Mouse (Mus musculus): ENCODE data around the gene Med16. TPM values are rescaled to one million over a fixed set of nuclear protein-coding genes. Genes with fewer than 3 reads are reported as not detected.
A peak's percentile ranks its signal among the peaks of the same experiment; 100 is the strongest.

Gene Med16
- polyA plus RNA-seq, 1 experiment from 2014 or later = 62.6 TPM

- H3K27me3 ChIP-seq (replicated peaks) = no peaks in the 10 kb centered on the region
- peak overlapping the region; percentile 96 for H3K4me3 ChIP-seq
- ATAC-seq (ENCODE audit: low FRiP score, low read depth) = peak; percentile 38
- peak overlapping the region; percentile 100 for H3K4me2 ChIP-seq (replicated peaks)
- H3K27ac ChIP-seq = peak overlapping the region; percentile 99
- H3K9me3 ChIP-seq = no peaks in the 10 kb centered on the region
- H3K9ac ChIP-seq = peak overlapping the region; percentile 79
- H3K36me3 ChIP-seq = peaks cover 19% of the 10 kb centered on the region
- H3K4me1 ChIP-seq = peaks cover 53% of the 10 kb centered on the region
- under 1% methylated on average over 15 of the region's 15 CpGs for WGBS
These were observed 55.3 kb downstream of the Med16 start for GRCm38 (mm10) chr10:79853392-79853791.

- Histone ChIP-seq H3K27me3 (replicated peaks) (no peaks in the 10 kb centered on the region), H3K4me3 (peak overlapping the region; percentile 96), H3K9ac (peak overlapping the region; percentile 79), H3K9me3 (no peaks in the 10 kb centered on the region), H3K4me2 (replicated peaks) (peak overlapping the region; percentile 100), H3K36me3 (peaks cover 16% of the 10 kb centered on the region), H3K27ac (peak overlapping the region; percentile 99), H3K4me1 (peaks cover 47% of the 10 kb centered on the region)
- 23% methylated on average over 8 of the region's 8 CpGs for WGBS
- no peak for ATAC-seq (ENCODE audit: low FRiP score, low read depth)
These were observed 55.9 kb downstream of the Med16 start for GRCm38 (mm10) chr10:79852827-79853226.

GRCm38 (mm10) chr10:79852107-79852789, 56.5 kb downstream of the Med16 start:
- Histone ChIP-seq H3K9ac (peak overlapping the region; percentile 33), H3K4me3 (peak overlapping the region; percentile 96; the same call in 1 of the 2 replicates), H3K4me2 (replicated peaks) (peak overlapping the region; percentile 100), H3K27me3 (replicated peaks) (no peaks in the 10 kb centered on the region), H3K9me3 (no peaks in the 10 kb centered on the region), H3K27ac (peak overlapping the region; percentile 99), H3K4me1 (peaks cover 41% of the 10 kb centered on the region), H3K36me3 (peaks cover 10% of the 10 kb centered on the region)
- WGBS = 54% methylated on average over 9 of the region's 9 CpGs
- no peak for ATAC-seq (ENCODE audit: low FRiP score, low read depth)

GRCm38 (mm10) chr10:79851653-79852052, 57.1 kb downstream of the Med16 start:
- 77% methylated on average over 3 of the region's 3 CpGs for WGBS
- ATAC-seq (ENCODE audit: low FRiP score, low read depth) = no peak
- H3K9ac ChIP-seq = peak overlapping the region; percentile 33; the same call in 1 of the 2 replicates

GRCm38 (mm10) chr10:79849941-79850628, 58.6 kb downstream of the Med16 start:
- no peaks in the 10 kb centered on the region for H3K9me3 ChIP-seq
- no peaks in the 10 kb centered on the region for H3K27me3 ChIP-seq (replicated peaks)
- H3K4me1 ChIP-seq = peaks cover 23% of the 10 kb centered on the region
- H3K4me3 ChIP-seq = no peak overlapping the region
- H3K9ac ChIP-seq = 0 out of 2 replicates have a peak overlapping the region, but pooled peaks have one; percentile 7
- no peak overlapping the region for H3K27ac ChIP-seq
- ATAC-seq (ENCODE audit: low FRiP score, low read depth) = no peak
- 85% methylated on average over 8 of the region's 8 CpGs for WGBS
- no peaks in the 10 kb centered on the region for H3K36me3 ChIP-seq
- no peak overlapping the region for H3K4me2 ChIP-seq (replicated peaks)

More at GRCm38 (mm10) chr10:79851653-79852052, 57.1 kb downstream of the Med16 start:
- H3K27me3 ChIP-seq (replicated peaks) = no peaks in the 10 kb centered on the region
- peak overlapping the region; percentile 99; the same call in 1 of the 2 replicates for H3K27ac ChIP-seq
- H3K4me2 ChIP-seq (replicated peaks) = peak overlapping the region; percentile 100
- no peaks in the 10 kb centered on the region for H3K9me3 ChIP-seq
- H3K36me3 ChIP-seq = peaks cover 4% of the 10 kb centered on the region
- H3K4me1 ChIP-seq = peaks cover 35% of the 10 kb centered on the region
- H3K4me3 ChIP-seq = no peak overlapping the region

- Histone ChIP-seq H3K27ac (no peak overlapping the region), H3K9ac (no peak overlapping the region), H3K9me3 (no peaks in the 10 kb centered on the region), H3K4me2 (replicated peaks) (no peak overlapping the region), H3K27me3 (replicated peaks) (no peaks in the 10 kb centered on the region), H3K36me3 (no peaks in the 10 kb centered on the region), H3K4me1 (peaks cover 15% of the 10 kb centered on the region), H3K4me3 (no peak overlapping the region)
- WGBS = 55% methylated on average over 5 of the region's 5 CpGs
- ATAC-seq (ENCODE audit: low FRiP score, low read depth) = no peak
These were observed 62.2 kb downstream of the Med16 start for GRCm38 (mm10) chr10:79846553-79846952.

Small RNAs within 50 kb of the gene (microRNA-seq; reads per million reads assigned to microRNA genes)
- not detected for gene Mir6910

Other genes with a start within 250 kb of the Med16 start
- 1.1 and 2.0 TPM in 2 replicates for gene Madcam1, start 244.4 kb downstream of the Med16 start, polyA plus RNA-seq (2016; fragmentation: Nextera tagmentation; extraction: Ambion mirVana)
- 75.2 and 79.6 TPM in 2 replicates for gene Tpgs1, start 239.6 kb downstream of the Med16 start, polyA plus RNA-seq (2016; fragmentation: Nextera tagmentation; extraction: Ambion mirVana)
- 136 and 141 TPM in 2 replicates for gene Cdc34, start 226.7 kb downstream of the Med16 start, polyA plus RNA-seq (2016; fragmentation: Nextera tagmentation; extraction: Ambion mirVana)
- 0.65 and 1.4 TPM in 2 replicates for gene Gzmm, start 219.9 kb downstream of the Med16 start, polyA plus RNA-seq (2016; fragmentation: Nextera tagmentation; extraction: Ambion mirVana)
- gene Bsg, start 204.4 kb downstream of the Med16 start, polyA plus RNA-seq (2016; fragmentation: Nextera tagmentation; extraction: Ambion mirVana) = 634 and 639 TPM in 2 replicates
- 0.61 and 0.79 TPM in 2 replicates for gene Hcn2, start 192.3 kb downstream of the Med16 start, polyA plus RNA-seq (2016; fragmentation: Nextera tagmentation; extraction: Ambion mirVana)
- gene Polrmt, start 162.3 kb downstream of the Med16 start, polyA plus RNA-seq (2016; fragmentation: Nextera tagmentation; extraction: Ambion mirVana) = 44.7 and 44.9 TPM in 2 replicates
- 0.55 and 1.2 TPM in 2 replicates for gene Fgf22, start 153.8 kb downstream of the Med16 start, polyA plus RNA-seq (2016; fragmentation: Nextera tagmentation; extraction: Ambion mirVana)
- 115 and 118 TPM in 2 replicates for gene Rnf126, start 142.0 kb downstream of the Med16 start, polyA plus RNA-seq (2016; fragmentation: Nextera tagmentation; extraction: Ambion mirVana)
- 1.5 and 2.0 TPM in 2 replicates for gene Fstl3, start 131.7 kb downstream of the Med16 start, polyA plus RNA-seq (2016; fragmentation: Nextera tagmentation; extraction: Ambion mirVana)
- 0.16 and 0.42 TPM in 2 replicates for gene Prss57, start 118.0 kb downstream of the Med16 start, polyA plus RNA-seq (2016; fragmentation: Nextera tagmentation; extraction: Ambion mirVana)
- 196 and 205 TPM in 2 replicates for gene Palm, start 115.4 kb downstream of the Med16 start, polyA plus RNA-seq (2016; fragmentation: Nextera tagmentation; extraction: Ambion mirVana)
- gene Misp, start 87.9 kb downstream of the Med16 start, polyA plus RNA-seq (2016; fragmentation: Nextera tagmentation; extraction: Ambion mirVana) = 1.6 and 2.3 TPM in 2 replicates
- gene Ptbp1, start 54.5 kb downstream of the Med16 start, polyA plus RNA-seq (2016; fragmentation: Nextera tagmentation; extraction: Ambion mirVana) = 180 and 189 TPM in 2 replicates
- 12.6 and 15.5 TPM in 2 replicates for gene Prtn3, start 34.4 kb downstream of the Med16 start, polyA plus RNA-seq (2016; fragmentation: Nextera tagmentation; extraction: Ambion mirVana)
- gene Plppr3, start 34.3 kb downstream of the Med16 start, polyA plus RNA-seq (2016; fragmentation: Nextera tagmentation; extraction: Ambion mirVana) = 296 and 301 TPM in 2 replicates
- 0.34 and 0.53 TPM in 2 replicates for gene Elane, start 22.7 kb downstream of the Med16 start, polyA plus RNA-seq (2016; fragmentation: Nextera tagmentation; extraction: Ambion mirVana)
- not detected in 2 replicates for gene Cfd, start 18.1 kb downstream of the Med16 start, polyA plus RNA-seq (2016; fragmentation: Nextera tagmentation; extraction: Ambion mirVana)
- 28.4 and 40.5 TPM in 2 replicates for gene Gm26602, start 1.9 kb upstream of the Med16 start, polyA plus RNA-seq (2016; fragmentation: Nextera tagmentation; extraction: Ambion mirVana)
- 1.1 and 1.3 TPM in 2 replicates for gene Kiss1r, start 8.0 kb upstream of the Med16 start, polyA plus RNA-seq (2016; fragmentation: Nextera tagmentation; extraction: Ambion mirVana)
- gene R3hdm4, start 12.3 kb upstream of the Med16 start, polyA plus RNA-seq (2016; fragmentation: Nextera tagmentation; extraction: Ambion mirVana) = 185 and 186 TPM in 2 replicates
- gene Arid3a, start 18.1 kb upstream of the Med16 start, polyA plus RNA-seq (2016; fragmentation: Nextera tagmentation; extraction: Ambion mirVana) = 4.9 and 7.7 TPM in 2 replicates
- 84.5 and 98.3 TPM in 2 replicates for gene Wdr18, start 51.2 kb upstream of the Med16 start, polyA plus RNA-seq (2016; fragmentation: Nextera tagmentation; extraction: Ambion mirVana)
- 0.24 and 0.40 TPM in 2 replicates for gene Grin3b, start 61.8 kb upstream of the Med16 start, polyA plus RNA-seq (2016; fragmentation: Nextera tagmentation; extraction: Ambion mirVana)
- 26.3 and 27.7 TPM in 2 replicates for gene Tmem259, start 75.4 kb upstream of the Med16 start, polyA plus RNA-seq (2016; fragmentation: Nextera tagmentation; extraction: Ambion mirVana)
- gene Cnn2, start 79.7 kb upstream of the Med16 start, polyA plus RNA-seq (2016; fragmentation: Nextera tagmentation; extraction: Ambion mirVana) = 106 and 107 TPM in 2 replicates
- gene Abca7, start 87.6 kb upstream of the Med16 start, polyA plus RNA-seq (2016; fragmentation: Nextera tagmentation; extraction: Ambion mirVana) = 9.9 and 10.7 TPM in 2 replicates
- gene Arhgap45, start 107.7 kb upstream of the Med16 start, polyA plus RNA-seq (2016; fragmentation: Nextera tagmentation; extraction: Ambion mirVana) = 4.3 and 4.7 TPM in 2 replicates
- gene Polr2e, start 130.9 kb upstream of the Med16 start, polyA plus RNA-seq (2016; fragmentation: Nextera tagmentation; extraction: Ambion mirVana) = 160 and 166 TPM in 2 replicates
- 499 and 515 TPM in 2 replicates for gene Gpx4, start 138.2 kb upstream of the Med16 start, polyA plus RNA-seq (2016; fragmentation: Nextera tagmentation; extraction: Ambion mirVana)
- gene Sbno2, start 196.6 kb upstream of the Med16 start, polyA plus RNA-seq (2016; fragmentation: Nextera tagmentation; extraction: Ambion mirVana) = 15.1 and 15.4 TPM in 2 replicates
- 17.4 and 23.9 TPM in 2 replicates for gene Stk11, start 206.9 kb upstream of the Med16 start, polyA plus RNA-seq (2016; fragmentation: Nextera tagmentation; extraction: Ambion mirVana)
- 396 and 422 TPM in 2 replicates for gene Atp5d, start 229.7 kb upstream of the Med16 start, polyA plus RNA-seq (2016; fragmentation: Nextera tagmentation; extraction: Ambion mirVana)
- gene Cbarp, start 231.9 kb upstream of the Med16 start, polyA plus RNA-seq (2016; fragmentation: Nextera tagmentation; extraction: Ambion mirVana) = 26.5 and 27.3 TPM in 2 replicates
- 40.8 and 45.1 TPM in 2 replicates for gene Midn, start 239.3 kb upstream of the Med16 start, polyA plus RNA-seq (2016; fragmentation: Nextera tagmentation; extraction: Ambion mirVana)

Data from neural tube, embryonic 12.5 days (tissue).